Comparison of ENCODE assay signal across 8 mouse cellular contexts in the genomic region with DNA sequence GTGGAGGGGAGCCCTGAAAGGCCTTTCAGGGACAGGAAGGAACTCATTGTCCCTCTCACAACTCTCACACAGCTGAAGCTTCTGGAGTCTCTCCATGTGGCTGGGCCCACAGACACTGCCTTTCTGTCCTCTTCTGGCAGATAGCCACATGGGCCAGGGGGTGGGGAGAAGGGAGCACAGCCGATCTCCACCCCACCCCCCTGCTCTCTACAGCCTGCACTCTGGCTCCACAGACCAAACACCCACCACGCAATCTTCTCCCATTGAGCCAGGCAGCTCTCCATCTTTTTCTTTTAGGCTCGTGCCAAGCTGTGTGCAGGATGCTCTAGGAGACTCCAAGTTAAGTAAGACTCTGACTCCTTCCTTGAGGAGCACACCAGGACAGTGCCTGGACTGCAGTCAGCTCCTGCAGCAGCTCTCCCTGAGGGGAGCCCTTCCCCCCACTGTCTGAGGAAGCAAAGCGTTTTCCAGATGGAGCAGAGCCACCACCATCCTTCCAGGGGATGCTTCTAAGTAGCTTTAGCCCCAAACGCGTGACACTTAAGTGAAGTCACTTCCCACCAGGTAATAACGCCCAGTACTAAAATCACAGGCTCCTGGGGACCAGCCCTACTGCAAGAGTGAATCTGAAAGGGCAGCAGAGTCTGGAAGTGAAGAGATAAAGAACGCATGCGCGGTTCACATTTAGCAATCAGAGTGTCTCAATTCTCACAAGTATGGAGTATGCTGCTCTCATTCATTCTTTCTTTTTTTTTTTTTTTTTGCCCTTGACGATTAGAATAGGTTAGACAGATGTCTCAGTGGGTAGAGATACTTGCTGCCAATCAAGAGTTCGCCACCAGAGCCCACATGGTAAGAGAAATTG. TPM values are rescaled to one million over a fixed set of nuclear protein-coding genes. Genes with fewer than 3 reads are reported as not detected.
A peak's percentile ranks its signal among the peaks of the same experiment; 100 is the strongest.
DNase-seq lines count a peak whose midpoint lies in the region; ATAC-seq and TF ChIP-seq lines count a peak whose summit lies in the region.

No protein-coding gene starts in this region.

- H3K9ac ChIP-seq in liver, postnatal 0 days (replicated peaks), result no peak overlapping the region
- no peak overlapping the region for H3K9ac ChIP-seq in forebrain, embryonic 11.5 days (ENCODE audit: low read length)
- H3K9ac ChIP-seq in heart, embryonic 12.5 days, result peak overlapping the region; percentile 27; the same call in 1 of the 2 replicates
- no peak overlapping the region for H3K9ac ChIP-seq in limb, embryonic 15.5 days

- no peaks in the 10 kb centered on the region for H3K36me3 ChIP-seq in liver, postnatal 0 days (replicated peaks; ENCODE audit: insufficient read depth, low read length)
- no peaks in the 10 kb centered on the region for H3K36me3 ChIP-seq in forebrain, embryonic 11.5 days (ENCODE audit: control insufficient read depth, insufficient read depth, low read length)
- H3K36me3 ChIP-seq in heart, embryonic 12.5 days, result peaks cover 2% of the 10 kb centered on the region
- H3K36me3 ChIP-seq in limb, embryonic 15.5 days, result peaks cover 5% of the 10 kb centered on the region; the same call in 1 of the 2 replicates

- H3K4me3 ChIP-seq in liver, postnatal 0 days (ENCODE audit: low read depth, low read length), result no peak overlapping the region
- H3K4me3 ChIP-seq in forebrain, embryonic 11.5 days (ENCODE audit: low read depth, low read length), result no peak overlapping the region
- H3K4me3 ChIP-seq in heart, embryonic 12.5 days, result no peak overlapping the region
- no peak overlapping the region for H3K4me3 ChIP-seq in limb, embryonic 15.5 days

- no peak overlapping the region for H3K27ac ChIP-seq in liver, postnatal 0 days (ENCODE audit: low read depth)
- H3K27ac ChIP-seq in forebrain, embryonic 11.5 days (ENCODE audit: low read depth, low read length), result no peak overlapping the region
- peak overlapping the region; percentile 54 for H3K27ac ChIP-seq in heart, embryonic 12.5 days (ENCODE audit: poor library complexity, severe bottlenecking)
- peak overlapping the region; percentile 74 for H3K27ac ChIP-seq in limb, embryonic 15.5 days

- H3K4me2 ChIP-seq in liver, postnatal 0 days (ENCODE audit: low read depth, low read length), result no peak overlapping the region
- no peak overlapping the region for H3K4me2 ChIP-seq in forebrain, embryonic 11.5 days (ENCODE audit: low read depth, low read length, severe bottlenecking)
- peak overlapping the region; percentile 43 for H3K4me2 ChIP-seq in heart, embryonic 12.5 days
- H3K4me2 ChIP-seq in limb, embryonic 15.5 days, result peak overlapping the region; percentile 22

- no peaks in the 10 kb centered on the region for H3K9me3 ChIP-seq in liver, postnatal 0 days (ENCODE audit: low read length)
- no peaks in the 10 kb centered on the region; the same call in 1 of the 2 replicates for H3K9me3 ChIP-seq in forebrain, embryonic 11.5 days (ENCODE audit: control insufficient read depth, low read length)
- H3K9me3 ChIP-seq in heart, embryonic 12.5 days (replicated peaks), result 0 out of 2 replicates have a peak, but pooled peaks cover 1% of the 10 kb centered on the region
- no peaks in the 10 kb centered on the region for H3K9me3 ChIP-seq in limb, embryonic 15.5 days

- no peak for TF ChIP-seq EP300 in liver, postnatal 0 days (IDR thresholded peaks at IDR 0.05; ENCODE audit: low read depth)

- 45% methylated on average over 12 of the region's 12 CpGs for WGBS in liver, postnatal 0 days (ENCODE audit: insufficient replicate concordance)
- WGBS in forebrain, embryonic 11.5 days, result 51% methylated on average over 12 of the region's 12 CpGs
- WGBS in heart, embryonic 12.5 days, result 22% methylated on average over 12 of the region's 12 CpGs
- WGBS in limb, embryonic 15.5 days, result 35% methylated on average over 12 of the region's 12 CpGs

- DNase-seq in liver, result peak; percentile 43
- no peak for DNase-seq in liver, postnatal 0 days
- DNase-seq in forebrain, embryonic 11.5 days (ENCODE audit: low spot score), result no peak
- peak; percentile 88 for DNase-seq in kidney, postnatal 10 days
- DNase-seq in right cerebral cortex, adult 18-20 months, result peak; percentile 84

- no peak; the same call in 1 of the 2 replicates for ATAC-seq in liver, postnatal 0 days
- ATAC-seq in forebrain, embryonic 11.5 days (replicated peaks; ENCODE audit: low FRiP score), result 0 out of 2 replicates have a peak, but pooled peaks have one; percentile 36
- peak; percentile 56 for ATAC-seq in heart, embryonic 12.5 days (ENCODE audit: insufficient number of reproducible peaks, low FRiP score)
- ATAC-seq in limb, embryonic 15.5 days (ENCODE audit: insufficient number of reproducible peaks, low FRiP score, low TSS enrichment, low read depth), result peak; percentile 80
- ATAC-seq in CD4-positive, CD25-positive, alpha-beta regulatory T cell, adult 4 months, result no peak

- no peak for TF ChIP-seq CTCF in liver, postnatal 0 days (IDR thresholded peaks at IDR 0.05; ENCODE audit: low read depth)

- no peaks in the 10 kb centered on the region for H3K27me3 ChIP-seq in liver, postnatal 0 days (ENCODE audit: insufficient read depth, low read length)
- H3K27me3 ChIP-seq in forebrain, embryonic 11.5 days (ENCODE audit: control insufficient read depth, insufficient read depth, low read length), result no peaks in the 10 kb centered on the region
- no peaks in the 10 kb centered on the region for H3K27me3 ChIP-seq in heart, embryonic 12.5 days (replicated peaks)
- H3K27me3 ChIP-seq in limb, embryonic 15.5 days, result no peaks in the 10 kb centered on the region

- H3K4me1 ChIP-seq in liver, postnatal 0 days (ENCODE audit: insufficient read depth), result peaks cover 12% of the 10 kb centered on the region
- H3K4me1 ChIP-seq in forebrain, embryonic 11.5 days (replicated peaks; ENCODE audit: control insufficient read depth, insufficient read depth, low read length), result peaks cover 8% of the 10 kb centered on the region
- peaks cover 28% of the 10 kb centered on the region for H3K4me1 ChIP-seq in heart, embryonic 12.5 days (replicated peaks)
- H3K4me1 ChIP-seq in limb, embryonic 15.5 days, result peaks cover 17% of the 10 kb centered on the region

RNA-seq across cellular contexts. Expression of a gene that starts 28.8 kb away (rescaled TPM):
- polyA plus RNA-seq in liver, postnatal 0 days (2015; fragmentation: Nextera tagmentation; extraction: Ambion mirVana), result 1.6 TPM in 2 replicates
- 42.0 and 42.5 TPM in 2 replicates for polyA plus RNA-seq in forebrain, embryonic 11.5 days (2014; fragmentation: Nextera tagmentation; extraction: Ambion mirVana)
- 26.8 and 28.2 TPM in 2 replicates for polyA plus RNA-seq in heart, embryonic 12.5 days (2016; fragmentation: Nextera tagmentation; extraction: Ambion mirVana)
- polyA plus RNA-seq in limb, embryonic 15.5 days (2015; fragmentation: Nextera tagmentation; extraction: Ambion mirVana), result 16.6 and 21.7 TPM in 2 replicates
- under 1 TPM in 1 of 2 experiments, not detected in 1; 0.65 TPM for polyA plus RNA-seq in CD4-positive, CD25-positive, alpha-beta regulatory T cell, adult 4 months (2017; shearing (Covaris generic))

RNA-seq across cellular contexts. Expression of a gene that starts 44.8 kb away (rescaled TPM):
- 15.8 and 17.1 TPM in 2 replicates for polyA plus RNA-seq in liver, postnatal 0 days (2015; fragmentation: Nextera tagmentation; extraction: Ambion mirVana)
- 23.2 and 26.6 TPM in 2 replicates for polyA plus RNA-seq in forebrain, embryonic 11.5 days (2014; fragmentation: Nextera tagmentation; extraction: Ambion mirVana)
- polyA plus RNA-seq in heart, embryonic 12.5 days (2016; fragmentation: Nextera tagmentation; extraction: Ambion mirVana), result 17.0 and 17.4 TPM in 2 replicates
- polyA plus RNA-seq in limb, embryonic 15.5 days (2015; fragmentation: Nextera tagmentation; extraction: Ambion mirVana), result 36.6 and 48.3 TPM in 2 replicates
- 10 to 100 TPM; 27.8 to 29.7 TPM for polyA plus RNA-seq in CD4-positive, CD25-positive, alpha-beta regulatory T cell, adult 4 months (2017; shearing (Covaris generic))

RNA-seq across cellular contexts. Expression of a gene that starts 56.6 kb away (rescaled TPM):
- polyA plus RNA-seq in liver, postnatal 0 days (2015; fragmentation: Nextera tagmentation; extraction: Ambion mirVana), result 1.2 and 1.9 TPM in 2 replicates
- 4.7 TPM in 1 of 2 replicates, not detected in the other for polyA plus RNA-seq in forebrain, embryonic 11.5 days (2014; fragmentation: Nextera tagmentation; extraction: Ambion mirVana)
- polyA plus RNA-seq in heart, embryonic 12.5 days (2016; fragmentation: Nextera tagmentation; extraction: Ambion mirVana), result 1.0 TPM in 1 of 2 replicates, not detected in the other
- 1.6 and 3.1 TPM in 2 replicates for polyA plus RNA-seq in limb, embryonic 15.5 days (2015; fragmentation: Nextera tagmentation; extraction: Ambion mirVana)
- not detected for polyA plus RNA-seq in CD4-positive, CD25-positive, alpha-beta regulatory T cell, adult 4 months (2017; shearing (Covaris generic))

Comparison
In these comparisons a context has a peak if more than half of its experiments do, and no peak if none do; other contexts are left out.
1. DNase-seq: peak in liver (single experiment), kidney, postnatal 10 days (single experiment) and right cerebral cortex, adult 18-20 months (single experiment); none in liver, postnatal 0 days (single experiment) and forebrain, embryonic 11.5 days (single experiment).
2. ATAC-seq: peak in forebrain, embryonic 11.5 days (single experiment), heart, embryonic 12.5 days (single experiment) and limb, embryonic 15.5 days (single experiment); none in liver, postnatal 0 days (single experiment) and CD4-positive, CD25-positive, alpha-beta regulatory T cell, adult 4 months (single experiment).
3. H3K27ac ChIP-seq: peak in heart, embryonic 12.5 days (single experiment) and limb, embryonic 15.5 days (single experiment); none in liver, postnatal 0 days (single experiment) and forebrain, embryonic 11.5 days (single experiment).
4. H3K4me2 ChIP-seq: peak in heart, embryonic 12.5 days (single experiment) and limb, embryonic 15.5 days (single experiment); none in liver, postnatal 0 days (single experiment) and forebrain, embryonic 11.5 days (single experiment).